Mouse (Mus musculus): ENCODE data around the gene Hoxd12.

GRCm38 (mm10) chr2:74700546-74701112 is 25.8 kb downstream of the Hoxd12 start:
- TF ChIP-seq CTCF (IDR thresholded peaks at IDR 0.05; ENCODE audit: low read depth): no peak
- no peak for TF ChIP-seq EP300 (IDR thresholded peaks at IDR 0.05; ENCODE audit: low read depth)

All from heart, postnatal 0 days (tissue).